Mouse (Mus musculus) heart, embryonic 12.5 days (tissue): Measurements from ENCODE around the gene Arhgef3. TPM values are rescaled to one million over a fixed set of nuclear protein-coding genes. Genes with fewer than 3 reads are reported as not detected.

Experiments
- ATAC-seq: fragments of 200-750 bp; cut with Nextera tagmentation; 2 replicates; pipeline ENCODE4 v1.8.0; 2017; ENCODE audit warnings: moderate TSS enrichment, moderate library complexity; ENCODE audit not compliant: insufficient number of reproducible peaks, low FRiP score
- H3K27ac ChIP-seq: fragments of 300-500 bp; sonication (generic); 2 replicates; pipeline ENCODE4 v1.5.1; 2016; ENCODE audit warnings: mild to moderate bottlenecking, moderate library complexity; ENCODE audit not compliant: poor library complexity, severe bottlenecking
- H3K27me3 ChIP-seq: fragments of 300-500 bp; sonication (generic); replicated peaks from 2 replicates; pipeline ENCODE4 v1.6.1; 2016; ENCODE audit warnings: mild to moderate bottlenecking, moderate library complexity
- H3K36me3 ChIP-seq: fragments of 300-500 bp; sonication (generic); 2 replicates; pipeline ENCODE4 v1.6.1; 2016; ENCODE audit warnings: mild to moderate bottlenecking, moderate library complexity
- H3K4me1 ChIP-seq: fragments of 300-500 bp; sonication (generic); replicated peaks from 2 replicates; pipeline ENCODE4 v1.6.1; 2016; ENCODE audit warnings: mild to moderate bottlenecking
- H3K4me2 ChIP-seq: fragments of 300-500 bp; sonication (generic); 2 replicates; pipeline ENCODE4 v1.6.1; 2016; ENCODE audit warnings: mild to moderate bottlenecking, moderate library complexity
- H3K4me3 ChIP-seq: fragments of 300-500 bp; sonication (generic); 2 replicates; pipeline ENCODE4 v1.5.1; 2016; ENCODE audit warnings: mild to moderate bottlenecking
- H3K9ac ChIP-seq: fragments of 300-500 bp; sonication (generic); 2 replicates; pipeline ENCODE4 v1.6.1; 2016; ENCODE audit warnings: mild to moderate bottlenecking, moderate library complexity
- H3K9me3 ChIP-seq: fragments of 300-500 bp; sonication (generic); replicated peaks from 2 replicates; pipeline ENCODE4 v1.6.1; 2016; ENCODE audit warnings: mild to moderate bottlenecking, moderate library complexity
- WGBS: fragments of 180-500 bp; shearing (Covaris S2); methylation state at CpG from one replicate; pipeline ENCODE4 v1.1.7; 2016; 5-methylcytosine and 5-hydroxymethylcytosine counted together
- polyA plus RNA-seq: library from polyadenylated mRNA; unstranded; fragments of >200 nt; fragmentation: Nextera tagmentation; extraction: Ambion mirVana; gene quantifications from 2 replicates; pipeline ENCODE4 v1.2.1, GENCODE M21; 2016

Gene Arhgef3
- polyA plus RNA-seq, 1 experiment from 2014 or later = 17.6 TPM

- Histone ChIP-seq H3K4me1 (no peaks in the 10 kb centered on the region), H3K9ac (no peak overlapping the region), H3K4me3 (no peak overlapping the region), H3K27ac (no peak overlapping the region), H3K27me3 (no peaks in the 10 kb centered on the region), H3K36me3 (no peaks in the 10 kb centered on the region), H3K4me2 (no peak overlapping the region), H3K9me3 (no peaks in the 10 kb centered on the region)
- 63% methylated on average over 2 of the region's 2 CpGs for WGBS
- ATAC-seq = no peak
These were observed 99.5 kb downstream of the Arhgef3 start for GRCm38 (mm10) chr14:27214232-27214631.

DNA sequence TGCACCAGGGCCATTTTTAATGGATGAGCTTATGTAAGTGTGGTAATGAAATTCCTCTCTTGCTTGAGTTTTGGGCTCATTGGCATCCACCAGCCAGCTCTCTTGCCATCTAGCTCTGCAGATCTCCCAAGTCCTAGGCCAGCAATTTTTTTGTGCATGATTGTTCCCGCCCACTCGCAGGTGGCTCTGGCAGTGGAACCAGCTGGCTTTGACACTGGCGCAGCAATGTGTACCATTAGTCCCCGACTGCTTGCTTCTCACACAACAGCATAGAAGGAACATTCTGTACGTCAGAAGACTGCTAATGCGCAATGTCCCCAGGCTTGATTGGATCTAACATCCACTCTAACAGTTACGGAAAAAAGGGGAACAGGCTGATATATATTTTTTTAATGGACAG is 105.0 kb downstream of the Arhgef3 start:
- no peaks in the 10 kb centered on the region for H3K36me3 ChIP-seq
- WGBS = 87% methylated on average over 7 of the region's 7 CpGs
- H3K4me3 ChIP-seq = no peak overlapping the region
- H3K9me3 ChIP-seq = no peaks in the 10 kb centered on the region
- ATAC-seq = no peak
- H3K9ac ChIP-seq = no peak overlapping the region
- H3K4me2 ChIP-seq = no peak overlapping the region
- H3K27me3 ChIP-seq = no peaks in the 10 kb centered on the region
- no peak overlapping the region for H3K27ac ChIP-seq
- H3K4me1 ChIP-seq = peaks cover 5% of the 10 kb centered on the region; the same call in 1 of the 2 replicates

DNA sequence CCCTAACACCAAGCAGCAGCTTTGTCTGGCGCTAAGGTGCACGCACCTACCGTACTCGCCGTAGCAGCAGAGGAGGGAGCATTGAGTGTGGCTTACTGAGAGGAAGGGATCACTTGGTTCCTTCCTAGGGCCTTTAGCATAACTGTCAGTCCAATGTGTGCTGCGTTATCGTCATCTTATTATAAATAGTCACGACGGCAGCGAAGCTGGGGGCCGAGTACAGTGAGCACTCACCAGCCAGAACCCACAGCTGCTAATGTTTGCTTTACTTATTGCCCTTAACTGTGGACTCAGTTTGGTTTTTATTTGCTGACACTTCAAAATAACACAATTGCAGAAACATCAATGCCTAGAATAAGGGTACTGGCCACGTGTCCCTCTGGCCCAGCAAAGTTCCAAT is 105.6 kb downstream of the Arhgef3 start:
- Histone ChIP-seq H3K4me1 (peaks cover 5% of the 10 kb centered on the region; the same call in 1 of the 2 replicates), H3K27me3 (no peaks in the 10 kb centered on the region), H3K9me3 (no peaks in the 10 kb centered on the region), H3K36me3 (no peaks in the 10 kb centered on the region), H3K4me3 (no peak overlapping the region), H3K4me2 (no peak overlapping the region), H3K9ac (no peak overlapping the region), H3K27ac (no peak overlapping the region)
- ATAC-seq = no peak
- WGBS = 76% methylated on average over 12 of the region's 12 CpGs

DNA sequence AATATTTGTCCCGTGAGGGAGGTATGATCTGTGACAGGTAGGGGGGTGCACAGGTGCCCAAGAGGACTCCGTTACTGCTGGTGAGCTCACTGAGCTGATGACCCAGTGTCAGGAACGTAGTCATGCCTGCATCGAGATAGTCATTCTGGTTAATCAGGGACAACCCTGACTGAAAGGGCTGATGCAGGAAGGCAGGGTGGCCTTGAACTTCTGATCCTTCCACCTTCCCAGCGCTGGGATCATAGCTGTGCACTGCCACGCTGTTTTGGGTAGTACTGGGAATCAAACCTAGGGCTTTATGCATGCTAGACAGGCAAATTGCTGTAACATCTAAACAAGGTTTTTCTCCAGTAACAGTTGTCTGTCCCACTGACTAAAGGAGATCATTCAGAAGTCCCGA is 109.9 kb downstream of the Arhgef3 start:
- H3K9me3 ChIP-seq = no peaks in the 10 kb centered on the region
- H3K36me3 ChIP-seq = no peaks in the 10 kb centered on the region
- no peak overlapping the region for H3K9ac ChIP-seq
- no peak overlapping the region for H3K27ac ChIP-seq
- H3K4me1 ChIP-seq = peaks cover 21% of the 10 kb centered on the region
- H3K4me2 ChIP-seq = no peak overlapping the region
- 83% methylated on average over 7 of the region's 7 CpGs for WGBS
- no peaks in the 10 kb centered on the region for H3K27me3 ChIP-seq
- ATAC-seq = no peak
- H3K4me3 ChIP-seq = no peak overlapping the region

DNA sequence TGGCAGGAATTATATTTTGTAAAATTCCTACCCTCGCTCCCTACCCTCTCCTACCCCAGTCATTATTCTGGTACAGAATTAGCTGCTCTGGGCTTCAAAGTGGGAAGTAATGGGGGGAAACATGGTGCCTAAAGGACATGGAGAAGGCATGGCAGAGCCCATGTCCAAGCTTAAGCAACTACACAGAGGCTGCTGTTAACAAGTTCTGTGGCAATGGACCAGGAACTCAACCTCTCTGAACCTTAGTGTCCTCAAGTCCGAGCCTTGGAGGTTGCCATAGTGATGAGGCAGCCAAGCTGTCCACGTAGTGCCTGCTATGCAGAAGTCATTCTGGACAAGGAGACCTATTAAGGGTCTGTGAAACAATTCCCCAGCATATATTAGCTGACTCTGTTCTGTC is 111.6 kb downstream of the Arhgef3 start:
- Histone ChIP-seq H3K27ac (no peak overlapping the region), H3K4me3 (no peak overlapping the region), H3K36me3 (no peaks in the 10 kb centered on the region), H3K4me1 (peaks cover 32% of the 10 kb centered on the region), H3K4me2 (no peak overlapping the region), H3K9me3 (no peaks in the 10 kb centered on the region), H3K27me3 (no peaks in the 10 kb centered on the region), H3K9ac (no peak overlapping the region)
- WGBS = 78% methylated on average over 3 of the region's 3 CpGs
- ATAC-seq = no peak

- Histone ChIP-seq H3K9me3 (no peaks in the 10 kb centered on the region), H3K4me3 (no peak overlapping the region), H3K9ac (no peak overlapping the region), H3K27me3 (no peaks in the 10 kb centered on the region), H3K4me1 (peaks cover 36% of the 10 kb centered on the region), H3K27ac (no peak overlapping the region), H3K36me3 (no peaks in the 10 kb centered on the region), H3K4me2 (no peak overlapping the region)
- no peak for ATAC-seq
- WGBS = 52% methylated on average over 2 of the region's 2 CpGs
These were observed 113.6 kb downstream of the Arhgef3 start for GRCm38 (mm10) chr14:27228288-27228687.

GRCm38 (mm10) chr14:27228941-27229371 is 114.3 kb downstream of the Arhgef3 start:
- Histone ChIP-seq H3K27me3 (no peaks in the 10 kb centered on the region), H3K27ac (no peak overlapping the region; the same call in 1 of the 2 replicates), H3K9ac (no peak overlapping the region), H3K9me3 (no peaks in the 10 kb centered on the region), H3K36me3 (no peaks in the 10 kb centered on the region), H3K4me2 (no peak overlapping the region), H3K4me1 (peaks cover 36% of the 10 kb centered on the region), H3K4me3 (no peak overlapping the region)
- 61% methylated on average over 5 of the region's 5 CpGs for WGBS
- no peak for ATAC-seq

DNA sequence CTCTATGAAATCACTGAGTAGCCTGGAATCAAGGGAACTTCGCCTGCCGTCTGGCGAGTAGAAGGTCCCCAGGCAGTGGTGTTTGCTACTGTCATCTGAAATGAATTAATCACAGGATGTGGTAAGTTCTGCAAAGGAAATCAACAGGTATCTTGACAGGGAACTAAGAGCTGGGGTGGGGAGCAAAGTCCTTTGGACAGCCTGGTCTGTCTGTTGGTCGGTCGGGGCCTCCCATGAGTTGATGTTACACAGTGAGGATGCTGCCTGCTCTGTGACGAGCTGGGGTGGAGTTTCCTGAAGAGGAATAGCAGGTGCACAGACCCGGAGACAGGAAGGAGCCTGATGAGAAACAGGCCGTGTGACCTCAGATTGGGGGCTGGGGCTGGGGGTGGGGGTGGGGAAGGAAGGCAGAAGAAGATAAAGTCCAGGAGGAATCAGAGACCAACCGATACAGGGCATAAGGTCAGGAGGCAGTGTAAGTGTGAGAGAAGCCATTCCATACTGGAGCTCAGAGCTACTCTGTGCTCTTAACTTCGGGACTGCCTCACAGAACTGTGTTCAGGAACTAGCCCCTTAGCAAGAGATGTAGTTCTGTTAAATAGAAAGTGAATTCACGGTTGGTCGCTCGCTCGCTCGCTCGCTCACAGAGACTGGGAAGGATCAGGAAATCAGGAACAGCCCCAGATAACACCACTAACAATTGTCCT is 114.9 kb downstream of the Arhgef3 start:
- no peaks in the 10 kb centered on the region for H3K36me3 ChIP-seq
- ATAC-seq = peak; percentile 71
- no peak overlapping the region for H3K4me3 ChIP-seq
- H3K9ac ChIP-seq = no peak overlapping the region
- H3K4me2 ChIP-seq = peak overlapping the region; percentile 46
- H3K9me3 ChIP-seq = no peaks in the 10 kb centered on the region
- peaks cover 36% of the 10 kb centered on the region for H3K4me1 ChIP-seq
- peak overlapping the region; percentile 85 for H3K27ac ChIP-seq
- no peaks in the 10 kb centered on the region for H3K27me3 ChIP-seq
- 21% methylated on average over 16 of the region's 16 CpGs for WGBS

GRCm38 (mm10) chr14:27230262-27231022 is 115.7 kb downstream of the Arhgef3 start:
- H3K27me3 ChIP-seq = no peaks in the 10 kb centered on the region
- ATAC-seq = peak; percentile 72
- peaks cover 41% of the 10 kb centered on the region for H3K4me1 ChIP-seq
- no peaks in the 10 kb centered on the region for H3K36me3 ChIP-seq
- WGBS = 19% methylated on average over 18 of the region's 18 CpGs
- H3K4me2 ChIP-seq = peak overlapping the region; percentile 46
- H3K9ac ChIP-seq = no peak overlapping the region
- H3K9me3 ChIP-seq = no peaks in the 10 kb centered on the region
- H3K4me3 ChIP-seq = no peak overlapping the region
- peak overlapping the region; percentile 85 for H3K27ac ChIP-seq

DNA sequence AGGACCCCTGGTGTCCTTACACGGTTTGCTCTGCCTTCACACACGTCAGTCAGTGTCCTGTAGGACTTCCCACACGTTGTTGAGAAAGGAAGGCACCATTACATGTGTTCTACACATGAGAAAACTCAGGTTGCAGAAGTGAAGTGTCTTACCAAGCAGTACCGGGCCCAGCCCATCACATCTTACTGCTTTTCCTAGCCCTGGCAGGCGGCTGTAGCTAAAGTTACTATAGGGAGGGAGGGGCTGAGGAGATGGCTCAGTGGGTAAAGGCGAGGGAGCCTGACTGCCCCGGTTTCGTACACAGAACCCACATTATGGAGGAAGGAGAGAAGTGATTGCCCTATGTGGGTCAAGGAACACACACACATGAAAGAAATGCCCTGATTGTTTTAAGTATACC is 116.8 kb downstream of the Arhgef3 start:
- Histone ChIP-seq H3K9ac (no peak overlapping the region), H3K4me1 (peaks cover 51% of the 10 kb centered on the region), H3K9me3 (no peaks in the 10 kb centered on the region), H3K27me3 (no peaks in the 10 kb centered on the region), H3K27ac (no peak overlapping the region), H3K36me3 (no peaks in the 10 kb centered on the region), H3K4me2 (no peak overlapping the region), H3K4me3 (no peak overlapping the region)
- 81% methylated on average over 8 of the region's 8 CpGs for WGBS
- no peak for ATAC-seq

GRCm38 (mm10) chr14:27231974-27232780 is 117.5 kb downstream of the Arhgef3 start:
- WGBS = 75% methylated on average over 25 of the region's 25 CpGs
- H3K36me3 ChIP-seq = no peaks in the 10 kb centered on the region
- no peak overlapping the region for H3K27ac ChIP-seq
- H3K9ac ChIP-seq = no peak overlapping the region
- no peak for ATAC-seq
- peaks cover 56% of the 10 kb centered on the region for H3K4me1 ChIP-seq
- H3K4me2 ChIP-seq = no peak overlapping the region
- no peak overlapping the region for H3K4me3 ChIP-seq
- no peaks in the 10 kb centered on the region for H3K27me3 ChIP-seq
- no peaks in the 10 kb centered on the region for H3K9me3 ChIP-seq
